Mouse (Mus musculus) adrenal gland (tissue): ENCODE measurements around the gene Cd300c.
"Not testable (repeated sequence)": the region's sequence is repeated elsewhere in the genome, so short reads cannot be mapped to it uniquely, and the experiment has no call there.

Experiments
- intact Hi-C: fragments of 180-260 bp; cut with DNase I; formaldehyde crosslinking; loops from one replicate; pipeline ENCODE4 v1.15.1; 2025
- long read RNA-seq, 2 experiments: library from polyadenylated mRNA; unstranded; transcript quantifications; one replicate each; pipeline ENCODE4 v2.0.0; 2020; ENCODE audit warnings: borderline replicate concordance in 1 of 2; ENCODE audit not compliant: insufficient replicate concordance in 1 of 2

The Cd300c gene
- long read RNA-seq, experiment 1 = 0 reads
- long read RNA-seq, experiment 2 = 0 reads

DNA sequence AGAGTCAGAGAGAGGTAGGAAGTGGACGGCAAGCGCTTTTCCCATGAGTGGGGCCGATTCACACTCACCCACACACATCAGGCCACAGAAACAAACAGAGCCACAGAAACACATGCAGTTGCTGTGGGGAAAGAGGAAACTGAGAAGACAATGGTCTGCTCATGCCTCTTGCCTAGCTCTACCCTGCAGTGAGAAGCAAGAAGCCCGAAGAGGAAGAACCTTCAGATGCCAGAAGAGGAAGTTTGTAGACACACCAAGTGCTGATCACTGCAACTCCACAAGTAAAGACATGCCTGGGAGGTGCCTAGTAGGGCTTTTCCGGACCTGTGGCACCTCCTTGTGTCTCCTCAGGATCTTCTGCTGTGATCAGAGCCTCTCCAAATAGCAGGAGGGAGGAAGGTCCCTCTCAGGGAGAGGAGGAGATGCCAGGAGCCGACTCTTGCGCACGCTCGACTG is at the start of gene Cd300c:
Gene Cd300c, minus strand, starts transcription at position 406 of the 456 bp plus-strand sequence.
- intact Hi-C loops = no loop called here

DNA sequence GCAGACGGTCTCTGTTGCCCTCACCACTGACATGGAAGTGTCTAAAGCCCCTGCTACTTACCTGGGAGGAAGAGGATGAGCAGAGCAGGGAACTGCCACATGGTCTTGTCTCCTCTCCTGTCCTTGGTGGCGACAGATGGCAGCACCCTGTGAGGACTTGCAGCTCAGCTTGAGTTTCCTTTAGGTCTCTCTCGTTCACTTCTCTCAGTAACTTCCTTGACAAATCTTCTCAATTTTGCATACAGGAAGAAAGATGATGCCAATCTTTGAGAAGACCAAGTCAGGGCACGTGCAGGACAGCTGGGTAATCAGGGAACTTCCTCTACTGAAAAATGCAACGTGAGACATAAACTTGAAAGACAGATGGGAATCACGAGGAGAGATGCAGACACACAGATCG is 47.1 kb upstream of the Cd300c start, which contains the start of gene Cd300ld2:
Gene Cd300ld2, minus strand, starts transcription at position 101 of the 400 bp plus-strand sequence.
- intact Hi-C loops = not testable (repeated sequence)

DNA sequence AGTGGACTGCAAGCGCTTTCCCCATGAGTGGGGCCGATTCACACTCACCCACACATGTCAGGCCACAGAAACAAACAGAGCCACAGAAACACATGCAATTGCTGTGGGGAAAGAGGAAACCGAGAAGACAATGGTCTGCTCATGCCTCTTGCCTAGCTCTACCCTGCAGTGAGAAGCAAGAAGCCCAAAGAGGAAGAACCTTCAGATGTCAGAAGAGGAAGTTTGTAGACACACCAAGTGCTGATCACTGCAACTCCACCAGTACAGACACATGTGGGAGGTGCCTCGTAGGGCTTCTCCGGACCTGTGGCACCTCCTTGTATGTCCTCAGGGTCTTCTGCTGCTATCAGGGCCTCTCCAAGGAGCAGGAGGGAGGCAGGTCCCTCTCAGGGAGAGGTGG is 35.1 kb upstream of the Cd300c start:
- intact Hi-C loops = no loop called here

DNA sequence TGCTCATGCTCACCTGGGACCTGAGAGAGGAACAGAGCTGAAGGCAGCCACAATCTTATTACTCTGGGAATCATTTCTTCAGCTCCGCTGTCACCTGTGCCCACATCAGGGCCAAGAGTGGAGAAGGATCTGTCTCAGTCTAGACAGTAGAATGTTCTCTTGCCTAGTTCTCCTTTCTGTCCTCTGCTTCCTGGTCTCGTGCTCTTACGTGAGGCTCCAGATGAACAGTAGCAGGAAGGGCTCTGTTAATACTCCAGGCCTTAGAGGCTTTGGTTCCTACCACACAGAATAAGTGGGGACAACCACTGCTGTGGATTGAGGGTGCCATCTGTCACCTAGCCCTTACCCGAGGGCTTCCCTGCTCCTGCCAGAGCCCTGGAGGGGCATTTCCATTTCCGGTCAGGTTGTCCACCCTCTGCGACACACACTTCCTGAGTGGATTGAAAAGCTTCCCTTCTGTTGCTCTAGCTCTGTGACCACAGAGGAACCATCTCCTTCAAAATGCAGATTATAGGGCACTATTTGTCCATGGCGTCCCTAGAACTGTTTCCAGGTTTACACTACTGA is 32.6 kb upstream of the Cd300c start, which contains the start of gene Cd300c2:
Gene Cd300c2, minus strand, starts transcription at position 407 of the 567 bp plus-strand sequence.
- intact Hi-C loops = no loop called here

DNA sequence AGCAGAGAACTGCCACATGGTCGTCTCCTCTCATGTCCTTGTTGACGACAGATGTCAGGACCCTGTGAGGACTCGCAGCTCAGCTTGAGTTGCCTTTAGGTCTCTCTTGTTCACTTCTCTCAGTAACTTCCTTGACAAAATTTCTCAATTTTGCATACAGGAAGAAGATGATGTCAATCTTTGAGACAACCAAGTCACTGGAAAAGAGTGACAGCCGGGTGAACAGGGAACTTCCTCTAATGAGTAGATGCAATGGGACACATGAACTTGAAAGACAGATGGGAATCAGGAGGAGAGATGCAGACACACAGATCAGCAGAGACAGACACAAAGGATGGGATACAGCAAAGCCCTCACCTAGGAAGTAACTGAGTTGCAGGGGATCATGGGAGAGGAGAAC is 20.8 kb upstream of the Cd300c start, which contains the start of gene Cd300ld:
Gene Cd300ld, minus strand, starts transcription at position 130 of the 400 bp plus-strand sequence.
- intact Hi-C loops = no loop called here

DNA sequence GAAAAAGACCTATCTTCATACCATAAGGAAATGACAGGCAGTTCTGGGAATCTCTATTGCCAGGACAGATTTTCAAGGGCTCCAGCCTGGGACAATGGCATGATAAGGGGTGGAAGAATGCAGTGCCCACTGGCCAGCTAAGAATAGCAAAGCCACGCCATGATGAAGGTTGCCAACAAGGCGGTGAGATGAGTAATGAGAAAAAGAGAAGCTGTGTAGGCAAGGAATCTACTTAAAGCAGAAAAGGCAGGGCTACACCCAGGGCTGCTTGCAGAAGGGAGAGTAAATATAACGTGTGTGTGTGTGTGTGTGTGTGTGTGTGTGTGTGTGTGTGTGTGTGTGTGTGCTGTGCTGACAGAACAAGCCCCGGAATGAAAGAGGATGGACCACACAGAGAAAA is 12.9 kb upstream of the Cd300c start:
- intact Hi-C loops = no loop called here

DNA sequence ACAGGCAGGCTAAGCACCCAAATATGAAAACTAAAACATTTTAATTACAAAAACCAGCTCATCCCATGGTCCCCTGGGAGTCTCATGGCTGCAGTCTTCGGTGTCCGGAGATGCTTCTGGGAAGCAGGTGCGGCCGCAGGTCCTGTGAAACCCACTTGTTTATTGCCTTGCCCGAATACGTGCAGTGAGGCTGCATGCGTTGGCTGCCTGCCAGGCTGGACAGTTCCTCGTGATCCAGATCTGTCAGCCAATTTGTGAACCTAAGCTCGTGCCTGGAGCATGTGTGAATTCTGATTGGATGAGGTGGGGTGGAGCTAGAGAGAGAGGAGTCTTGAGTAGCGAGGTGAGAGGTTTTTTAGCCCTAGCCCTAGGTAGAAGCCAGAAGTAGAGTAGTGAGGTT is 3.8 kb upstream of the Cd300c start:
- intact Hi-C loops = no loop called here

DNA sequence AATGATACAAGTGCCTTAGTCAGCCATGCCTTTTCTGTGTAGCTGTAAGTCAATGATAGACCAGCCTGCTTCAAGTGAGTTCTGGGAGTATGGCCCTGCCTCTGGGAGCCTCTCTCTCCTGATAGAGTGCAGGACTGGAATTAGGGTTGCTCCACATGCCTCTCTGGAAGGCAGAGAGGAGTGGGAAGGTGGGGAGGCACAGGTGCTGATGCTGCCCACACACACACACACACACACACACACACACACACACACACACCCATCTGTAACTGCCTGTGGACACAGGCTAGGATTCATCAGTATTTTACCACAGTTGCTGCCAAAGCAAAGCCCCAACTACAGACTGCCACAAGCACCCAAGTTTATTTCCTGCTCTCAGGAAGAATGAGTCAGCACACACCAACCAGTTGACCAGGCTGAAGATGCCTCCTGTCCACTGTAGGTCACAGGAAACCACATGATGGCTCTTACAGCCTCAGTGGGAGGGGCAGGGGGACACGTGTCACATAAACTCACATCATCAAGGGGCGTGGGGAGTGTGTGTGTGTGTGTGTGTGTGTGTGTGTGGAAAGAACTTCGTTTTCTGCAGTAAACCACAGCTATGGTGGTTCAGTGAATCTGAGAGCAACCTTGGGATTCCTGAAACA is 3.7 kb downstream of the Cd300c start:
- intact Hi-C loops = no loop called here

DNA sequence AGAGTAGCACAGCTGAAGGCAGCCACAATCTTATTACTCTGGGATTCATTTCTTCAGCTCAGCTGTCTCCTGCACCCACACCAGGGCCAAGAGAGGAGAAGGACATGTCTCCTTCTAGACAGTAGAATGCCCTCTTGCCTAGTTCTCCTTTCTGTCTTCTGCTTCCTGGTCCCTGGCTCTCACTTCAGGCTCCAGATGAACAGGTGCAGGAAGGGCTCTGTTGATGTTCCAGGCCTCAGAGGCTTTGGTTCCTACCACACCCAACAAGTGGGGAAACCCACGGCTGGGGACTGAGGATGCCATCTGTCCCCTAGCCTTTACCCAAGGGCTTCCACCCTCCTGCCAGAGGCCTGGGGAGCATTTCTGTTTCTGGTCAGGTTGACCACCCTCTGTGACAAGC is 8.6 kb downstream of the Cd300c start:
- intact Hi-C loops = no loop called here

DNA sequence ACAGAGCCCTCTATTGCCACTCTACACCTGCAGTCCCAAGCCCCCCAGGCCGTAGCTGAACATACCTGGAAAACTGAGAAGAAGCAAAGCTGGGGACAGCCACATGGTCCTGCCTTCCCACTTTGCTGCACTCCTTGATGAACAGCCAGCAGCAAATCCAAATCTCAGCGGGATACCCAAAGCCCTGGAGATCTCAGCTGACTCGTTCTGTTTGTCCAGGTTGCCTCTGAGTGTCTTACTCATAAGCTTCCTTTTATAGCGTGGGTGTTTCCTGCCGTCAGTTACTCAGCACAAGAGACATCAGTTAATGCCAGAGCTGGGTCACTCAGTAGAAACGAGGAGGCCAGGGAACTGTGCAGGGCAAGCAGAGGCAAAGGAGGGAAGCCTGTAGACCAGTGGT is 34.8 kb downstream of the Cd300c start, which contains the start of gene Cd300lb:
Gene Cd300lb, minus strand, starts transcription at position 243 of the 400 bp plus-strand sequence.
- intact Hi-C loops = no loop called here

DNA sequence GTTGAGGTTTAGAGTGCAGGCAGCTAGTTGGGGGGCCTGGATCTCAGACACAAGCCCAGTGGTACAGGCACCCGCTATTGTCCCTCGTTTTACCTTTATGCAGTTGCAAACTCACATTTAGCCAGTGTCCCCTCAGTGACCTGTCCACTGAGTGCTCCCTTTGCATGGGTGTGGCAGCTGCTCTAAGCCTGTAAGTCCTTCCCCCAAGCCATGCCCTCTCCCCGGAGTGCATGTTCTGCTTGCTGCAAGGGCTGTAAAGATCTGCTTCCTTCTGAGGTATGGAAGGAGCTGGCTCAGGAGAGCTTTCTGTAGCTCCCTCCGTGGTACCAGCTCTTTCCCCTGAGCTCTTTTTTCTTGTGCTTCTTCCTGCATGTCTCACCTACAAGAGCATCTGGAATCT is 35.4 kb downstream of the Cd300c start:
- intact Hi-C loops = no loop called here

DNA sequence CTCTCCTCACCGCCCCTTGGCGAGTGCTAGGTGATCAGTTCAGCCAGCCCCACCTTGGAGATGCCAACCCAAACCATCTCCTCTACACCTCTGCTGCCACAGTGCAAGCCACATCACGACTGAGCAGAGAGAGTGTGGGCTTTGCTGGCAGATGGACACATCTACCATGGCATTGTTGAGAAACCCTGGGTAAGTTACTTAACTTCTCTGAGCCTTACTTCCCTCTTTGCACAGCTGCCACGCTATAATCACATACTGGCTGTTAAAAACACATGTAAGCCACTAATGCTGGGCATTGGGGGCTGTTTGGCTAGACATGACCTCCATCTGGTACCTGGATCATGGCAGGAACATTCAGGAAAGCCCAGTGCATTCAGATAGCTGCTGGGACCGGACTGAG is 37.9 kb downstream of the Cd300c start:
- intact Hi-C loops = no loop called here

DNA sequence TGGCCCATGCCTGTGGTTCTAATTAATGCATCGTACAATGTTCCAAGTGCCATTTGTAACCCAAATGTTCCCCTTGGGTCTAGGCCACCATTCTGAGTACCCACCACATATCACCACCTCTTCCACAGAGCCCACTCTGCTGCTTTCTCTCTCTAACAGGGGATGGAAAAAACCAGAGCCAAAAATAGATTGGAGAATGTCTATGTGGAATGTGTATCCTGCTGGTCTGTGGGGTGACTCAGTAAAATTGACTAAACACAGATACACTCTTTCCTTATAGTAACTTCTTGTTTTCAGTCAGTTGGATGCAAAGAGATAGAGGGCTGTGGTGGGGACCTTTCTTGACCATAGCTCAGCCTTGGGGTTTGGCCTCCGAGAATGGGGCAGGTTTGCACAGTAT is 39.4 kb downstream of the Cd300c start:
- intact Hi-C loops = no loop called here

DNA sequence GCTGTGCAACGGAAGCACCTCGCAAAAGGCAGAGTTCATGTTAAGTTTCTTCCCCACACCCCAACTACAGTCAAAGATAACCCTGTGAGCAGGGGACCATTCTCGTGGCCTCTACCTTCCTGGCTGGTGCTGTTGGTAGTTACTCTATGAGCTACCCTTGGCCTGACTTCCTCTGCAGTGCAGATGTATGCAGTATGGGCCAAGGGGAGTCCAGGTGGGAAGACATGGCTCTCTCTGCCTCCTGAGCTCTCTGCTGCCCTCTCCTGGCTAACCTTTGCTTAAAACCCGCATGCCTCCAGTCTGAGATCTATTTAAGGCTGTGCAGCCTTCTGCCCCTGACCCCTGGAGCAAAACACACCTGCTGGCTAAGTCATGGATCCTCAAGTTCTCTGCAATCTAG is 45.0 kb downstream of the Cd300c start:
- intact Hi-C loops = no loop called here

DNA sequence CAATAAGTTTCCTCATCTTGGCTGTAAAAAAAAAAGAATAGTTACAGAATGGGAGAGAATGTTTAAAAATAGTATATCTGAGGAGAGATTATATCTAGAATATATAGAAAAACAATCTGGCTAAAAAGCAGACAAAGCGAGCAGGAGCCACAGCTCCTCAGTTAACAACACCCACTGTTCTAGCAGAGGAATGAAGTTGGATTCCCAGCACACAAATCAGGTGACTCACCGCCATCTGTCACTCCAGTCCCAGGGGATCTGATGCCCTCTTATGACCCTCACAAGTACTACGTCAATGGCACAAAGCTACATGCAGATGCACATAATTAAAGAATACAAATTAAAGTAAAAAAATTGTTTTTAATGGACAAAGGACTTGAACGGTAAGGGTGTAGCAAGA is 46.5 kb downstream of the Cd300c start:
- intact Hi-C loops = no loop called here

DNA sequence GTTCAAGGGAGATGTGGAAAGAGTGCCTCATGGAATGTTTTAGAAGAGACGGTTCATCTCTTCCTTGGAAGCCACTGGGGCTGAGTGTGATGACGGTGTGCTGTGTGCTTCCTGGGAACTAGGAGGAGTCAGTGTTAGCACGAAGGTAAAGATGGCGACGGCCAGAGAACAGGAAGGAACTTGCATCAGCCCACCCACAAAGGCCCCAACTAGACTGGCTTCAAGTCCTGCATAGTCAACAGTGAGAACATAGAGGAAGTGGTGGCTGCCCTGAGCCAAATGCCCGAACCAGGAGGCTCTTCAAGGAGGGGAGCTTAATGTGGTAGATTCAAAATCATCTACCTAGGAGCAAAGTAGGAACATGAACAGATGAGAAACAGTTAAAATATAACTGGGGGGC is 51.8 kb downstream of the Cd300c start:
- intact Hi-C loops = no loop called here

DNA sequence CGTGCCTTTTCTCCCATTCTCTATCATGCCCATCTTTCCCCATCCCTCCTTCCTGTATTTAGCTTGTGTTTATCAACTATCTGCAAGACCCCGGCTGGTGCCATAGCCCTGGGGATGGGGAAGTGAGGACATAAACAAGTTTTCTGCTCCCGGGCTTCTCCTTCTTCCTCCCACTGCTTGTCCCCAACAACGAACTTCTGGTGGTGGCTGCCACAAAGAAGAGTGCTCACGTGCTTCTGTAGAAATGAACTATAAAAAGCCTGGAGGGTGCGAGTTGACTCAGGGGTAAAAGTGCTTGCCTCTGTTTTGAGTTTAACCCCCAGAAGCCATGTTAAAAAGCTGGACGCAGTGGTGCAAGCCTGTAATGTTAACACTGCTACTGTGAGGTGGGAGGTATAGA is 54.0 kb downstream of the Cd300c start:
- intact Hi-C loops = loop anchor here (5.0 kb wide), 1 partner anchor 168 kb away; no protein-coding TSS in a partner anchor

DNA sequence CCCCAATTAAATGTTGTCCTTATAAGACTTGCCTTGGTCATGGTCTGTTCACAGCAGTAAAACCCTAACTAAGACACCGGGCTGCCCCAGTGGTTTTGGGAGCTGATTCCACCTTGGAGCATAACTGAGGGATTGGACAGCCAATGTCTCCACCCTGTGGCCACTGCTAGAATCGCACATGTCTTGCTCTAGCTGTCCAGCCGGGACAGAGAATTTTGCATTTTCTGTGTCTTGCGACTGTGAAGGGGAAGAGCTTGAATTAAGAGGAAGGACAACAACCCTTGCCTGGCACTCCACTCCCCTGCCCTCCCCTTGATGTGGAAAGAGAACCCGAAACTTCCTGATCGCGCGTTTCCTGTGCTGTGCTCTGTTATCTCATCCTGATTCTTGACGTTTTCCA is 56.1 kb downstream of the Cd300c start:
- intact Hi-C loops = loop anchor here (1.0 to 5.0 kb wide), 3 partner anchors 36 to 166 kb away; no protein-coding TSS in a partner anchor

DNA sequence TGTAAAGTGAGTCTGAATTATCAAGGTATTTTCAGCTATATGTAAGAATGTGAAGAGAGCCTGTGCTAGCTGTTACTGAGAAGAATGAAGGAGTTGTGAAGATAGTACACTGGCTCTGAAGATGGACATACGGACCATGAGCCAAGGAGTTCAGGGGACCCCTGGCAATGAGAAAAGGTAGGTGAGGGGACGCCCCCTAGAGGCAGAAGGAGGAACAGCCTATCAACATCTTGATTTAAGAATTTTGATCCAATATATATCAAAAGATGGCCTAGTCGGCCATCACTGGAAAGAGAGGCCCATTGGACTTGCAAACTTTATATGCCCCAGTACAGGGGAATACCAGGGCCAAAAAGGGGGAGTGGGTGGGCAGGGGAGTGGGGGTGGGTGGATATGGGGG is 59.4 kb downstream of the Cd300c start:
- intact Hi-C loops = not testable (repeated sequence)

DNA sequence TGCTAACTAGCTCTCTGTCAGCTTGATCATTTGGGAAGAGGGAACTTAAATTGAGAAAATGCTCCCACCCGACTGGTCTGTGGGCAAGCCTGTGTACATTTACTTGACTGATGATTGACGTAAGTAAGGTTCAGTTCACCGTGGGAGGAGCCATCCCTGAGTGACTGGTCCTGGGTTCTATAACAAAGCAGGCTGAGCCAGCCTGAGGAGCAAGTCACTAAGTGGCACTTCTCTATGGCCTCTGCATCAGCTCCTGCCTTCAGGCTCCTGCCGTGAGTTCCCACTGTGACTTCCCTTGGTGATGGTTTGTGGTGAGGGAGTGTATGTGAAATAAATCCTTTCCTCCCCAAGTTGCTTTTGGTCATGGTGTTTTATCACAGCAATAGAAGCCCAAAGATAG is 60.9 kb downstream of the Cd300c start:
- intact Hi-C loops = no loop called here

DNA sequence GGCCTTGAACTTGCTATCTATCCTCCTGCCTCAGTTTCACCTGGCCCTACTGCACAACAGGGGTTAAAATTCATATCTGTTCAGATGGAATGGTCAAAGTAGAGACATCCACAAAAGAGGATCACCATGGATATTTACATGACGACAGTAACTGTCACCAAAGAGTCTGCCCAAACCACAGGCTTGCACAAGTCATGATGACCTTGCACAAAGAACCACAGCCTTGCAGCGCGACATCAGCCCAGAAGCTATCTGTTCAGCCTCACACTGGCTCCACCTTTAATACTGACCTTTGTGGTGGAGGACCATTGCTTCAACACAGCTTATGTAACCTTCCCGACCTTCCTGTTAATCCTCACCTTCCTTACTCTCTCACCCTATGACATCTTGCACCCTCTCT is 61.4 kb downstream of the Cd300c start:
- intact Hi-C loops = no loop called here
